Mouse (Mus musculus) hindbrain, postnatal 0 days (tissue): Measurements from ENCODE around the gene Gatad2b. TPM values are rescaled to one million over a fixed set of nuclear protein-coding genes. Genes with fewer than 3 reads are reported as not detected.
"Not testable (repeated sequence)": the region's sequence is repeated elsewhere in the genome, so short reads cannot be mapped to it uniquely, and the experiment has no call there.

ENCODE experiments used
- ATAC-seq: fragments of 200-750 bp; cut with Nextera tagmentation; 2 replicates; pipeline ENCODE4 v1.8.0; 2017; ENCODE audit warnings: mild to moderate bottlenecking, moderate TSS enrichment, moderate library complexity
- DNase-seq: peaks from one replicate; pipeline ENCODE4 v3.0.0-alpha.2; 2015; ENCODE audit warnings: low spot score
- H3K27ac ChIP-seq: fragments of 300-500 bp; sonication (generic); 2 replicates; pipeline ENCODE4 v1.5.1; 2014; ENCODE audit warnings: mild to moderate bottlenecking
- H3K27me3 ChIP-seq: fragments of 300-500 bp; sonication (generic); 2 replicates; pipeline ENCODE4 v1.6.1; 2014; ENCODE audit warnings: low read length, mixed read lengths; ENCODE audit not compliant: insufficient read depth
- H3K36me3 ChIP-seq: fragments of 300-500 bp; sonication (generic); 2 replicates; pipeline ENCODE4 v1.6.1; 2014; ENCODE audit warnings: low read length, mixed read lengths; ENCODE audit not compliant: insufficient read depth
- H3K4me1 ChIP-seq: fragments of 300-500 bp; sonication (generic); 2 replicates; pipeline ENCODE4 v1.6.1; 2014; ENCODE audit warnings: antibody characterized with exemption, low read length, mixed read lengths; ENCODE audit not compliant: insufficient read depth
- H3K4me2 ChIP-seq: fragments of 300-500 bp; sonication (generic); 2 replicates; pipeline ENCODE4 v1.6.1; 2014; ENCODE audit warnings: low read depth, mild to moderate bottlenecking, low read length, moderate library complexity, mixed read lengths
- H3K4me3 ChIP-seq: fragments of 300-500 bp; sonication (generic); 2 replicates; pipeline ENCODE4 v1.5.1; 2014; ENCODE audit warnings: low read length
- H3K9ac ChIP-seq: fragments of 300-500 bp; sonication (generic); replicated peaks from 2 replicates; pipeline ENCODE4 v1.6.1; 2014; ENCODE audit warnings: mild to moderate bottlenecking, low read length, moderate library complexity, mixed read lengths
- H3K9me3 ChIP-seq: fragments of 300-500 bp; sonication (generic); 2 replicates; pipeline ENCODE4 v1.6.1; 2016; ENCODE audit warnings: low read length, mixed read lengths
- CTCF ChIP-seq: IDR thresholded peaks from 2 replicates; pipeline ENCODE4 v1.5.1; 2016; ENCODE audit warnings: antibody characterized with exemption, control low read depth, low read depth
- whole genome bisulfite sequencing: fragments of 180-500 bp; shearing (Covaris S2); extraction: QIAGEN DNeasy Blood & Tissue Kit; methylation state at CpG from one replicate; pipeline ENCODE4 v1.1.7; 2014; 5-methylcytosine and 5-hydroxymethylcytosine counted together
- polyA plus RNA-seq: library from polyadenylated mRNA; unstranded; fragments of >200 nt; fragmentation: Nextera tagmentation; extraction: Ambion mirVana; gene quantifications from 2 replicates; pipeline ENCODE4 v1.2.1, GENCODE M21; 2015
- total RNA-seq: library from RNA; depleted of rRNA; stranded (reverse); fragments of >200 nt; gene quantifications from 2 replicates; pipeline ENCODE4 v1.2.3, GENCODE M21; 2014

The Gatad2b gene
- total and polyA plus RNA-seq, 2 experiments from 2014 or later, result 14.2 to 31.5 TPM

DNA sequence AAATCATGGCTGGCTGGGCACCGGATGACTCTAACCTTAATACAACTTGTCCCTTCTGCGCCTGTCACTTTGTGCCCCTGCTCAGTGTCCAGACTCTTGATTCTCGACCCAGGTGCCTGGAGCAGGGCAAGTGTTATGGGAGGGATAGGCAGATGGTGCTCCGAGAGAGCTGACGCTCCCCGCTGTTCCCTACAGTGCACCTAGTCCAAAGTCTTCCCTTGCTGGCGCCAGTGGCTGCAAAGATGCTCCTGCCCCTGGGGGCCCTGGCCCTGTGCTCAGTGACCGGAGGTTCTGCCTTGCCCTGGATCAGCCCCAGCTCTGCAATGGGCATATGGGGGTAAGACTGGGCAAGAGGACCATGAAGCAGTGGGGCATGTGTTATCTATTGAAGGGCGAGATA lies 15.2 kb upstream of the Gatad2b start:
- 84% methylated on average over 9 of the region's 9 CpGs for WGBS

DNA sequence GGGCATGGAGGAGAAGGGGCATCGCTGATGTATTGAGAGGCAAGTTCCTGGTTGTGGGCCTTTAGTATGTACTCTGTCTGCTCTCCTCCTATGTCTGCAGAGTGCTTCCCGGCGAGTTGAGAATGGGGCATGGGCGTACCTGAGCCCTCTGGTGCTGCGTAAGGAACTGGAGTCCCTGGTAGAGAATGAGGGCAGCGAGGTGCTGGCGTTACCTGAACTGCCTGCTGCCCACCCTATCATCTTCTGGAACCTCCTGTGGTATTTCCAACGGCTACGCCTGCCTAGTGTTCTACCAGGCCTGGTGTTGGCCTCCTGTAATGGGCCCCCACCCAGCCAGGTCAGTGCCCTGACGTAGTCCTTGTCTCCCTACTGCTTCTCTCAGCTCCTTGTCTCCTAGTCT lies 14.8 kb upstream of the Gatad2b start:
- H3K27ac ChIP-seq, result no peak overlapping the region
- H3K4me3 ChIP-seq, result no peak overlapping the region
- no peak for ATAC-seq
- no peak overlapping the region for H3K4me2 ChIP-seq
- no peak overlapping the region for H3K9ac ChIP-seq
- H3K27me3 ChIP-seq, result no peaks in the 10 kb centered on the region
- no peaks in the 10 kb centered on the region for H3K4me1 ChIP-seq
- no peak for TF ChIP-seq CTCF
- H3K36me3 ChIP-seq, result peaks cover 51% of the 10 kb centered on the region
- no peaks in the 10 kb centered on the region for H3K9me3 ChIP-seq
- 98% methylated on average over 10 of the region's 10 CpGs for WGBS
- no peak for DNase-seq

More for the DNA sequence above, 15.2 kb upstream of the Gatad2b start:
- Histone ChIP-seq H3K36me3 (peaks cover 52% of the 10 kb centered on the region), H3K4me3 (no peak overlapping the region), H3K4me1 (no peaks in the 10 kb centered on the region), H3K4me2 (no peak overlapping the region), H3K9ac (no peak overlapping the region), H3K27ac (no peak overlapping the region), H3K27me3 (no peaks in the 10 kb centered on the region), H3K9me3 (no peaks in the 10 kb centered on the region)
- DNase-seq (no peak), ATAC-seq (no peak)
- TF ChIP-seq CTCF, result no peak

DNA sequence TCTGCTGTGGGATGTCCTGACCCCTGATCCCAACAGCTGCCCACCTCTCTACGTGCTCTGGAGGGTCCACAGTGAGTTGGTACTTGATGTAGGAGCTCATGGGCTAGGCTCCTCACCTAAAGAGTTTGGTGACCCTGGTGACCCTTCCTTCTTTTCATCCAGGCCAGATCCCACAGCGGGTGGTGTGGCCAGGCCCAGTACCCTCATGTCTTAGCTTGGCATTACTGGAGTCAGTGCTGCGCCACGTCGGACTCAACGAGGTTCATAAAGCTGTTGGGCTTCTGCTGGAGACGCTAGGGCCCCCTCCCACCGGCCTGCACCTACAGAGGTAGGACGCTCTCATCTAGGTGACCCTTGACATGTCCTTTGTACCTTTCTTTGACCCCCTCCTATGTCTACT lies 13.8 kb upstream of the Gatad2b start:
- no peak overlapping the region for H3K4me3 ChIP-seq
- H3K4me1 ChIP-seq, result no peaks in the 10 kb centered on the region
- DNase-seq (no peak), ATAC-seq (peak; percentile 41)
- WGBS, result 91% methylated on average over 9 of the region's 9 CpGs
- peaks cover 47% of the 10 kb centered on the region for H3K36me3 ChIP-seq
- no peak overlapping the region for H3K27ac ChIP-seq
- H3K9ac ChIP-seq, result no peak overlapping the region
- no peak overlapping the region for H3K4me2 ChIP-seq
- H3K27me3 ChIP-seq, result no peaks in the 10 kb centered on the region
- TF ChIP-seq CTCF, result no peak
- H3K9me3 ChIP-seq, result no peaks in the 10 kb centered on the region

DNA sequence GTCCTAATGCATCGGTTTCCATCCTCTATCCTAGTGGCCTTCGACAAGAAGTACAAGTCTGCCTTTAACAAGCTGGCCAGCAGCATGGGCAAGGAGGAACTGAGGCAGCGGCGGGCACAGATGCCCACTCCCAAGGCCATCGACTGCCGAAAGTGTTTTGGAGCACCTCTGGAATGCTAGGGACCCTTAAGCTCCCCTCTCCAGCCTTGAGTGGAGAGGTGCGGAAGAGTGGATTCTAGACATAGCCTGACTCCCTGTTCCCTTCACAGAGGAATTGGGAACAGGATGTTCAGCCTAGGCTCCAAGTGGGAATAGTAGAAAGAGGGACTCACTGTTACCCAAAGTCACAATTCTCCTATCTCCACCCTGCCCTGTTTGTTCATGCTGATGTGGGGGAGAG lies 13.2 kb upstream of the Gatad2b start:
- Histone ChIP-seq H3K4me3 (no peak overlapping the region), H3K36me3 (peaks cover 46% of the 10 kb centered on the region), H3K27ac (no peak overlapping the region), H3K9me3 (no peaks in the 10 kb centered on the region), H3K27me3 (no peaks in the 10 kb centered on the region), H3K4me2 (no peak overlapping the region), H3K4me1 (no peaks in the 10 kb centered on the region), H3K9ac (no peak overlapping the region)
- no peak for TF ChIP-seq CTCF
- ATAC-seq, result no peak
- no peak for DNase-seq
- WGBS, result 93% methylated on average over 7 of the region's 7 CpGs

DNA sequence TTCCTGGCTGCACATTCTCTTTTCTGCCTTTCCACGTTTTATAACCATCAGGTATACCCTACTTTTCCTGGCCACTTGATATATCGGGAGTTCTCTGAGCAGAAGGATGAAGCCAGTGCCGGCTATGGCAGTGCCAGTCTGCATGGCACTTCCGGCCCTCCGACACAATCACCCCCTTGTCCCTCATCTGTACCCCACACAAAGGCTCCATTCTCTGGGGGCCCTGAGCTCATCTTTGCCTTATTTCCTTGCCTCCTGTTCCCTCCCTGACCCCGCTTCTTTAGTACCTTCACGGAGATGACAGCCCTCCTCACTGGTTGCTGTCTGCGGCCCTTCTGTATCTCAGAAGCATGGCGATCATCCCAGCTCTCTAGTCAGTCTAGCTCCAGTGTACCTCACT lies 12.3 kb upstream of the Gatad2b start:
- peaks cover 38% of the 10 kb centered on the region for H3K36me3 ChIP-seq
- 85% methylated on average over 9 of the region's 9 CpGs for WGBS
- H3K27ac ChIP-seq, result no peak overlapping the region
- ATAC-seq (no peak), DNase-seq (no peak)
- H3K4me3 ChIP-seq, result no peak overlapping the region
- H3K27me3 ChIP-seq, result no peaks in the 10 kb centered on the region
- H3K4me2 ChIP-seq, result no peak overlapping the region
- TF ChIP-seq CTCF, result no peak
- no peaks in the 10 kb centered on the region for H3K4me1 ChIP-seq
- H3K9me3 ChIP-seq, result no peaks in the 10 kb centered on the region
- H3K9ac ChIP-seq, result no peak overlapping the region

DNA sequence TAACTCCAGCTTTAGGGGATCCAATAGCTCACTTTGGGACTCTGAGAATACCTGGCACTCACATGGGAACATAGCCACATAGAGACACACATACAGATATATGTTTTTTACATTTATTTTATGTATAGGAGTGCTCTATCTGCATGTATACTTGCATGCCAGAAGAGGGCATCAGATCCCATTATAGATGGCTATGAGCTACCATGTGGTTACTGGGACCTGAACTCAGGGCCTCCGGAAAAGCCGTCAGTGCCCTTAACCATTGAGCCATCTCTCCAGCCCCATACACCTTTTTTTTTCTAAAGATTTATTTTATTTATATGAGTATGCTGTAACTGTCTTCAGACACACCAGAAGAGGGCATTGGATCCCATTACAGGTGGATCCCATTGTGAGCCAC lies 8.8 kb upstream of the Gatad2b start:
- Histone ChIP-seq H3K27ac (no peak overlapping the region), H3K27me3 (no peaks in the 10 kb centered on the region), H3K36me3 (peaks cover 13% of the 10 kb centered on the region), H3K4me2 (no peak overlapping the region), H3K4me1 (no peaks in the 10 kb centered on the region), H3K4me3 (no peak overlapping the region), H3K9me3 (no peaks in the 10 kb centered on the region), H3K9ac (no peak overlapping the region)
- 96% methylated on average over 2 of the region's 2 CpGs for WGBS
- no peak for TF ChIP-seq CTCF
- DNase-seq (no peak), ATAC-seq (no peak)

DNA sequence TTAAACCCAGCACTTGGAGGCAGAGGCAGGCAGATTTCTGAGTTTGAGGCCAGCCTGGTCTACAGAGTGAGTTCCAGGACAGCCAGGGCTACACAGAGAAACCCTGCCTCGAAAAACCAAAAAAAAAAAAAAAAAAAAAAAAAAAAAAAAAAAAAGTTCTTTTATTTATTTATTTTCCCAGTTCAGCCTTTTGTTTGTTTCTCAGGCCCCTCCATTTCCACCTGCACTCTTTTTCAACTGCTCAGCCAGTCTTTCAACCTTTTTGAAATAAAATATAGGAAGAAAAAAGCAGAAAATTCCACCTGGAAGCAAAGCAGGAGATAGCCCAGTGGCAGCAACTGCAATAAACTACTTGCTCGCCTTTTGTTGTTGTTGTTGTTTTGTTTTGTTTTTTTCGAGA lies 3.6 kb upstream of the Gatad2b start:
- not testable (repeated sequence) for H3K36me3 ChIP-seq, H3K9ac ChIP-seq, H3K27me3 ChIP-seq, DNase-seq, ATAC-seq, H3K4me3 ChIP-seq, H3K4me2 ChIP-seq, H3K9me3 ChIP-seq, H3K27ac ChIP-seq, H3K4me1 ChIP-seq
- WGBS, result 67% methylated on average over 3 of the region's 3 CpGs
